Mouse (Mus musculus) embryonic facial prominence, embryonic 12.5 days (tissue): Measurements from ENCODE around the gene Nckap5. TPM values are rescaled to one million over a fixed set of nuclear protein-coding genes. Genes with fewer than 3 reads are reported as not detected.
A peak's percentile ranks its signal among the peaks of the same experiment; 100 is the strongest.

Experiments
- ATAC-seq: fragments of 200-750 bp; cut with Nextera tagmentation; 2 replicates; pipeline ENCODE4 v1.8.0; 2017; ENCODE audit not compliant: insufficient number of reproducible peaks, insufficient read depth, low FRiP score, low TSS enrichment
- H3K27ac ChIP-seq: fragments of 300-500 bp; sonication (generic); 2 replicates; pipeline ENCODE4 v1.5.1; 2016; ENCODE audit warnings: mild to moderate bottlenecking
- H3K27me3 ChIP-seq: fragments of 300-500 bp; sonication (generic); 2 replicates; pipeline ENCODE4 v1.6.1; 2016; ENCODE audit warnings: mild to moderate bottlenecking, moderate library complexity
- H3K36me3 ChIP-seq: fragments of 300-500 bp; sonication (generic); 2 replicates; pipeline ENCODE4 v1.6.1; 2016; ENCODE audit warnings: mild to moderate bottlenecking
- H3K4me1 ChIP-seq: fragments of 300-500 bp; sonication (generic); 2 replicates; pipeline ENCODE4 v1.6.1; 2016
- H3K4me2 ChIP-seq: fragments of 300-500 bp; sonication (generic); replicated peaks from 2 replicates; pipeline ENCODE4 v1.6.1; 2016; ENCODE audit warnings: mild to moderate bottlenecking, moderate library complexity
- H3K4me3 ChIP-seq: fragments of 300-500 bp; sonication (generic); 2 replicates; pipeline ENCODE4 v1.5.1; 2016; ENCODE audit warnings: mild to moderate bottlenecking
- H3K9ac ChIP-seq: fragments of 300-500 bp; sonication (generic); 2 replicates; pipeline ENCODE4 v1.6.1; 2016; ENCODE audit warnings: mild to moderate bottlenecking, moderate library complexity
- H3K9me3 ChIP-seq: fragments of 300-500 bp; sonication (generic); 2 replicates; pipeline ENCODE4 v1.6.1; 2016; ENCODE audit warnings: mild to moderate bottlenecking, moderate library complexity
- WGBS: fragments of 180-500 bp; shearing (Covaris S2); methylation state at CpG from one replicate; pipeline ENCODE4 v1.1.7; 2016; 5-methylcytosine and 5-hydroxymethylcytosine counted together
- polyA plus RNA-seq: library from polyadenylated mRNA; unstranded; fragments of >200 nt; fragmentation: Nextera tagmentation; extraction: Ambion mirVana; gene quantifications from 2 replicates; pipeline ENCODE4 v1.2.1, GENCODE M21; 2016

The Nckap5 gene
- polyA plus RNA-seq, 1 experiment from 2014 or later, result 8.2 TPM

DNA sequence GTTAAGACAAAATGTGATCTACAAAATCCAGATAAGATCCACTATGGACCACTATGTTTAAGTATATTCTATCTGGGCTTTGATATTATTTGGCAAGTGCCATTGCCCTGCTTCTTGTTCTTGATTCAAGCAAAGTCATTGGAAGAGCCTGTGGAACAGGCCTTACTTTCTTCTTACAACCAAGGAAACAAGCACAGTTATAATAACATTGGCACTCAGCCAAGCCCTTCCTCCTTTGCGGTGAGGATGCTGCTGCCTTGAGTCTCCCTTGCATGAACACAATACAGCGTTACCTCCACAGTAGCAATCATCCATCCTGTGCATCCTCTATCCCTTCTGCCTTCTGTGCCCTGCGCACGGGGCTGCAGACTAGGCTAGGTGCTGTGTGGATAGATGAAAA lies 823.0 kb downstream of the Nckap5 start:
- no peak for ATAC-seq
- Histone ChIP-seq H3K9ac (no peak overlapping the region), H3K9me3 (no peaks in the 10 kb centered on the region), H3K4me2 (no peak overlapping the region), H3K27me3 (no peaks in the 10 kb centered on the region), H3K27ac (no peak overlapping the region), H3K4me1 (no peaks in the 10 kb centered on the region), H3K4me3 (no peak overlapping the region), H3K36me3 (no peaks in the 10 kb centered on the region)
- WGBS, result 84% methylated on average over 4 of the region's 4 CpGs

DNA sequence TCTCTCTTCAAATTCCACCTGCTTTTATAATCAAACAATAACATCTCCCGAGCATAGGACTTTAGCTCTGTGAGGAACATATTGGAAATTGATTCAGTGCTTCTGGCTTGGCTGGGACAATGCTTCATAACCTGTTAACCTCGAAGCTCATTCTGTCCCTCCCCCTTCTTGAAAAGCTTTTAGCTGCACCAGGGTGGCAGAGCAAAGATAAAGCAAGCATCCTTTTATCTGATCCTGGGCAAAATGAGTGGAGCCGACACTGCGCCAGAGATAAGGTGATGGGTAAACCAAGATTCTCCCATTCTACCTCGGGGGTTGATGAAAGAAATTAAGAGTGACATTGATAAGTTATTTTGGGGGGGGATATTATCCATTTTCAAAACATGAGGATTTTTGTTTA lies 824.9 kb downstream of the Nckap5 start:
- Histone ChIP-seq H3K9ac (no peak overlapping the region), H3K9me3 (no peaks in the 10 kb centered on the region), H3K4me1 (no peaks in the 10 kb centered on the region), H3K27me3 (no peaks in the 10 kb centered on the region), H3K27ac (no peak overlapping the region), H3K36me3 (no peaks in the 10 kb centered on the region), H3K4me2 (no peak overlapping the region), H3K4me3 (no peak overlapping the region)
- no peak for ATAC-seq
- WGBS, result 68% methylated on average over 5 of the region's 5 CpGs

DNA sequence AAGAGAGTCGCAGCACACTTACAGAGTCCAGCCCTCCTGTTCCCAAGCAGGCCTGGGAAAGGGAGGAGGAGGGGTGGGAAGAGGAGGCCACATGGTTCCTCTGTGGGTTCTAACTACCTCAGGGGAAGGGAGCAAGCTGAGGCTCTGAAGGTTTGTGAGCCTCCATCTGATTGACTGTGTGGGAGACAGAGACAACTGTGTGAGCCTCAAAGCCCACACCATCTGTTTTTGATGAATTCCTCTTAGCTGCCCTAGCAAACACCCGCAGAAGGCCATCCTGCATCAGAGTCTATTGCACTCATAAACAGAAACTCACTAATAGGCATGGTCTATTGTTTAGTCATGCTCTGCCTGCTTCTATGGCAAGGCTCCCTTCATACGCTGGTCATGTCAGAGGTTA lies 834.1 kb downstream of the Nckap5 start:
- H3K27me3 ChIP-seq, result no peaks in the 10 kb centered on the region
- whole genome bisulfite sequencing, result 46% methylated on average over 3 of the region's 3 CpGs
- H3K27ac ChIP-seq, result no peak overlapping the region
- H3K4me2 ChIP-seq, result no peak overlapping the region
- H3K4me1 ChIP-seq, result peaks cover 3% of the 10 kb centered on the region; the same call in 1 of the 2 replicates
- no peak overlapping the region for H3K4me3 ChIP-seq
- no peaks in the 10 kb centered on the region for H3K9me3 ChIP-seq
- ATAC-seq, result peak; percentile 87
- no peaks in the 10 kb centered on the region for H3K36me3 ChIP-seq
- H3K9ac ChIP-seq, result no peak overlapping the region

DNA sequence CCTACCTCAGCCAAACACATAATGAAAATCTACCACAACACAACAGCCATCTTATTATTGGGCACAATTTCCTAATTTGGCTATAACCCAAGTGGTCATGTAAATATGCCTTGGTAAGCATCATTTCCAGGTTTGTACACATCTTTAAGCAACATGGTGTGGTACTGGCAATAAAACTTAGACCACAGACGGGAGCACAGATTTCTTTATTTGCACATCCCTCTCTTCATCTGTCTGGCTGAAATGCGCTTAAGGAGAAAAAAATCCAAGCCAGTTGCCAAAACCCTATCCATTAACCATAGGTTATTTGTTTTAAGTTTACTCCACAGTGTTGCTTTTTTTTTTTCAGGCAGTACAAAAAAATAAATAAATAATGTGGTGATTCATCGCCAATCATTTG lies 842.8 kb downstream of the Nckap5 start:
- ATAC-seq, result no peak
- Histone ChIP-seq H3K9me3 (no peaks in the 10 kb centered on the region), H3K27ac (no peak overlapping the region), H3K36me3 (no peaks in the 10 kb centered on the region), H3K4me3 (no peak overlapping the region), H3K27me3 (no peaks in the 10 kb centered on the region), H3K4me1 (no peaks in the 10 kb centered on the region), H3K9ac (no peak overlapping the region), H3K4me2 (no peak overlapping the region)
- 84% methylated on average over 3 of the region's 3 CpGs for WGBS

DNA sequence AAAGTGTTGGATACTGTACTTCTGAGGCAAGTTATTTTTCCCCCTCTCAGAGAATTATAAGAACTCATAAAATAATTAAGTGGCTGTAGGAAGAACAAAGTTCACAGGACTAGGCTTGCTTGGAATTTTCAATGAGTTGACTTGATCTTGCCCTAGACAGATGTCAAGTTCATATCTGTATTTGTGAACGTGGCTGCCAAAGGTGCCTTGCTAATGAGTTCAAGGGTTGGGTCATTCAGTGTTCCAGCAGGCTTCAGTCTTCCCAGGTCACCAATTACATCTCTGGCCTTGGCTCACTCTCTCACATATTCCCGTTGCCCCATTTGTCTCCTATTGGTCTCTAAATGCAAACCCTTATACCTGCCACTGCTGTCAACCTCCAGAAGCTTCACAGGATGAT lies 846.0 kb downstream of the Nckap5 start:
- no peaks in the 10 kb centered on the region for H3K9me3 ChIP-seq

DNA sequence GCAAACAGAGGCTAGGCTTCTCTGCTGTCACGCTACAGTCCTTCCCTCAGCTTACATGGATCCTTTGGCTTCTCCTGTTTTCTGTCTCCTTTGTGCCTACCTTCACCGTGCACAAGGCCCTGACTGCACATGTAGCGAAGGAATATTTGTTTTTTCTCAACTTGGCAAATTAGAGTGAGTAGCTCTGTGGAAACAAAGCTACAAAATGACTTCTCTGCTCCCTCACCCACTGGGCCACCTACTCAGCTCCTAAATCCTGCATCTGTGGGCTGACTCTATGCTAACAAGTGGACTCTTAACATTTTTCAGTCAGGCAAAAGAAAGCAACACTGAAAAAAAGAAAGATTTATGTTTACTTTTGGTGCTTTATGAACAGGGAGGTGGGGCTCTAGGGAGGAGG lies 856.0 kb downstream of the Nckap5 start:
- H3K36me3 ChIP-seq, result no peaks in the 10 kb centered on the region
- no peak overlapping the region for H3K27ac ChIP-seq
- no peak overlapping the region for H3K4me3 ChIP-seq
- H3K27me3 ChIP-seq, result no peaks in the 10 kb centered on the region
- no peaks in the 10 kb centered on the region for H3K4me1 ChIP-seq
- 84% methylated on average over 3 of the region's 3 CpGs for WGBS
- no peak for ATAC-seq
- no peak overlapping the region for H3K9ac ChIP-seq
- H3K4me2 ChIP-seq, result no peak overlapping the region
- no peaks in the 10 kb centered on the region for H3K9me3 ChIP-seq

More for the DNA sequence above, 846.0 kb downstream of the Nckap5 start:
- H3K4me1 ChIP-seq, result no peaks in the 10 kb centered on the region
- H3K4me3 ChIP-seq, result no peak overlapping the region
- H3K36me3 ChIP-seq, result no peaks in the 10 kb centered on the region
- no peak overlapping the region for H3K4me2 ChIP-seq
- H3K27ac ChIP-seq, result no peak overlapping the region
- H3K27me3 ChIP-seq, result no peaks in the 10 kb centered on the region
- no peak for ATAC-seq
- no peak overlapping the region for H3K9ac ChIP-seq
- 52% methylated on average over 2 of the region's 2 CpGs for WGBS

DNA sequence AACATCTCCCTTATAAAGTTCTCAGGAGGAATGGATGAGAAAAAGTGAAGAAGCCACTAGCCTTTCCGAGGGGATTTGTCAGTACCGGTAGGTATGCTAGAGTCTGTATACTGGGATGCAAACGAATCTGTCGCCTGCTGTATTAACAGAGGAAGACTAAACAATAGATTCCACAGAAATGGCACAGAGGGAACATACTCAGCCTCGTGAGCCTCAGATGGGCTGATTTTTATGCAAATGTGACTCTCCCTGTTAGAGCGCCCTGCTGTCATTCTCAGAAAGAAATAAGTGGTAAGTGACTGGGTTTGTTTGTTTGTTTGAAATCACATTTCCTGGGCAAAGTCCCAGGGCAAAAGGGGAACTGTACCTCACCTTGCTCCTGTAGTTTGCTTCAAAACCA lies 858.7 kb downstream of the Nckap5 start:
- no peaks in the 10 kb centered on the region for H3K9me3 ChIP-seq
- no peaks in the 10 kb centered on the region for H3K4me1 ChIP-seq
- H3K9ac ChIP-seq, result no peak overlapping the region
- no peaks in the 10 kb centered on the region for H3K36me3 ChIP-seq
- no peak for ATAC-seq
- H3K27ac ChIP-seq, result no peak overlapping the region
- WGBS, result 62% methylated on average over 6 of the region's 6 CpGs
- H3K4me2 ChIP-seq, result no peak overlapping the region
- H3K27me3 ChIP-seq, result no peaks in the 10 kb centered on the region
- no peak overlapping the region for H3K4me3 ChIP-seq

DNA sequence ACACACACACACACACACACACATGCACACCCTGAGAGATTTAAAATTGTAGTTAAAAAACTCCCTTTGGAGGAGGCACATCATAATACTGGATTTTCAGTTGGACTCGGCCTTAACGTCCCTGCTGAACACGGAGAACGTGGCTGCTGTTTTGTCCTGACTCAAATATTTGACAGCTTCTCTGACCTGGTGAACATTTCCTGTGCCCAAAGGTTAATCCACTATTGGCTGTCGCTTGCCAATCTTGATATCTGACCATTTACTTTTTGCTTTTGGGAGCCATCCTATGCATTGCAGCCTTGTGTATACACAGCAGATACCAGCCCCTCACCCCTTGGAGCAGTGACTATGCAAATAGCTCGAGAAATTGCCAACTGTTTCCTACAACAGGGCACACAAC lies 862.9 kb downstream of the Nckap5 start:
- 63% methylated on average over 6 of the region's 6 CpGs for WGBS

DNA sequence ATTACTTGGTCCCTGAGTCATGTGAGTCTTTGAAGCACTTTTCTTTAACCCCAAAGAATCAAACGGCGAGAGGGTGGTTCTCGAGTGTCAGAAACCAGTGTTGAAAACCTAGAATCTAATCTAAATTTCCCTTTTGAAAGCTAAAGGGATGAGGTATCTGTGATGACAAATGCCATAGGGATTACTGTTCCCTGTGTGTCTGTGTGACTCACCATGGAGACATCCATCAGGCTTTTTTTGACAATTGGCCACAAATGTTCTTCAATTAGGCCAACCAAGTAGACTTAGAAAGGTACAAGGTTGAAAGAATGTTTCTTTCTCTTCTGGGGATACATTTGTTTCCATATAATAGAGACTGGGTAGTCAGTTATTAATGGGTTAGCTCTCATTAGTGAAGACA lies 879.6 kb downstream of the Nckap5 start:
- H3K4me2 ChIP-seq, result no peak overlapping the region
- H3K4me1 ChIP-seq, result no peaks in the 10 kb centered on the region
- no peak overlapping the region for H3K27ac ChIP-seq
- H3K27me3 ChIP-seq, result no peaks in the 10 kb centered on the region
- no peak for ATAC-seq
- 85% methylated on average over 3 of the region's 3 CpGs for WGBS
- no peaks in the 10 kb centered on the region for H3K9me3 ChIP-seq
- H3K4me3 ChIP-seq, result no peak overlapping the region
- no peaks in the 10 kb centered on the region for H3K36me3 ChIP-seq
- H3K9ac ChIP-seq, result no peak overlapping the region

More for the DNA sequence above, 862.9 kb downstream of the Nckap5 start:
- Histone ChIP-seq H3K27me3 (no peaks in the 10 kb centered on the region), H3K36me3 (no peaks in the 10 kb centered on the region), H3K4me2 (no peak overlapping the region), H3K9me3 (no peaks in the 10 kb centered on the region), H3K4me1 (peaks cover 3% of the 10 kb centered on the region; the same call in 1 of the 2 replicates), H3K27ac (no peak overlapping the region), H3K9ac (no peak overlapping the region), H3K4me3 (no peak overlapping the region)
- no peak for ATAC-seq

DNA sequence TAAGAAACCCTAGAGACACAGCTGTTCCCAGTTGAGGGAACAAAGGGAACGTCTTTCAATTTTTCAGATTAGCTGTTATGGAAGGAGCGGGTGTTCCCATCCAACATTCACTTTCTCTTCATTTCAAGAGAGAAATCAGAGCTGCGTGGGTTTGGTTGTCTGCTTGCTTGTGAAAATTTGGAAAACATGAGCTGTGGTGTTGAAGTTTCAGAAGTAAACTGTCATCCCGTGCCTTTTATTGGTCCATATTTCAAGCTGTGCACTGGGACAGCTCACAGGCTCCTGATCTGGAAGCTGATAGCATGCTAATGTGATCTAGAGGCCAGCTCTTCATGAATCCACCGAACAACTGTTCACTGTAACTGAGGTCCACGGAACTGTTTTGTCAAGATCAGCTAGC lies 881.5 kb downstream of the Nckap5 start:
- no peaks in the 10 kb centered on the region for H3K27me3 ChIP-seq
- no peak overlapping the region for H3K4me2 ChIP-seq
- H3K27ac ChIP-seq, result no peak overlapping the region

DNA sequence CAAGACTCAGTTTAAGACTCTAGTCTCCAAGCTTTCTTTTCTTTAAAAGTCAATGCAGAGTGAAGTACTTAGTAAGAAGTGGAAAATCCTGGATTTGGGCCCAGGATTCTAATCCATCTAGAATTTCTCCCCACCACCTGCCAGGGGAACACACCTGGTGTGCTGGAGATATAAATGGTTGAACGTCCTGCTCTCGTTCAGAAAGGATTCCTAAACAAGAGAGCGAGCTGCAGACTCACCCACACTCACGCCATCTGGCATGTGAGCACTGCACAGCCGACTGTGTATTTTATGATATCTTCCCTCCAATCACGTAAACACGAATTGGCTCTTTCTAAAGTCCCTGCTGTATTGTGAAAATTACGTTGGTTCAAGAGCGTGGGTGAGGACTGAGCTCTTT lies 885.5 kb downstream of the Nckap5 start:
- no peak overlapping the region for H3K27ac ChIP-seq
- no peak for ATAC-seq
- 66% methylated on average over 9 of the region's 9 CpGs for WGBS

More for the DNA sequence above, 881.5 kb downstream of the Nckap5 start:
- Histone ChIP-seq H3K36me3 (no peaks in the 10 kb centered on the region), H3K4me1 (no peaks in the 10 kb centered on the region), H3K9ac (no peak overlapping the region), H3K4me3 (no peak overlapping the region), H3K9me3 (no peaks in the 10 kb centered on the region)
- ATAC-seq, result no peak
- WGBS, result 69% methylated on average over 6 of the region's 6 CpGs

DNA sequence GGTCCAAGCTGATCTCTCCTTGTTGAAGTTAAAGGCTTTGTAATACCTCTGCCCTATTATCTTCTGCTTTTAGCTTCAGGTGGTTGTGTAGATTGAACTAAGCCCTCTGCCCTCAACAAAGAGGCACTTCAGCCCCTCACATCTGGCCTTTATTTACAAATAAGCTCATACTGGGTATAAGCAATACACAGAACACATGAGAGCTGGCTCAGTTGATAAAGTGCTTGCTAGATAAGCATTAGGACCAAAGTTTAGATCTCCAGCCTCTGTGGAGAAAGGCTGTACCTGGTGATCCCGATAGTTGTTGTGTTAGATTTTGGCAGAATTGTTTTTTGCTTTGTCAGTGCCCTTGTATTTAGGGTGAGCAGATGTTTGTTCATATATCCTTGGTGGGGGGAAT lies 887.3 kb downstream of the Nckap5 start:
- ATAC-seq, result no peak
- no peak overlapping the region for H3K4me3 ChIP-seq
- H3K36me3 ChIP-seq, result no peaks in the 10 kb centered on the region
- no peaks in the 10 kb centered on the region for H3K9me3 ChIP-seq
- no peaks in the 10 kb centered on the region for H3K27me3 ChIP-seq
- no peaks in the 10 kb centered on the region for H3K4me1 ChIP-seq
- WGBS, result 80% methylated on average over 1 of the region's 1 CpGs
- no peak overlapping the region for H3K27ac ChIP-seq
- no peak overlapping the region for H3K4me2 ChIP-seq
- no peak overlapping the region for H3K9ac ChIP-seq

More for the DNA sequence above, 885.5 kb downstream of the Nckap5 start:
- Histone ChIP-seq H3K36me3 (no peaks in the 10 kb centered on the region), H3K4me3 (no peak overlapping the region), H3K4me2 (no peak overlapping the region), H3K9me3 (no peaks in the 10 kb centered on the region), H3K27me3 (no peaks in the 10 kb centered on the region), H3K9ac (no peak overlapping the region), H3K4me1 (no peaks in the 10 kb centered on the region)

DNA sequence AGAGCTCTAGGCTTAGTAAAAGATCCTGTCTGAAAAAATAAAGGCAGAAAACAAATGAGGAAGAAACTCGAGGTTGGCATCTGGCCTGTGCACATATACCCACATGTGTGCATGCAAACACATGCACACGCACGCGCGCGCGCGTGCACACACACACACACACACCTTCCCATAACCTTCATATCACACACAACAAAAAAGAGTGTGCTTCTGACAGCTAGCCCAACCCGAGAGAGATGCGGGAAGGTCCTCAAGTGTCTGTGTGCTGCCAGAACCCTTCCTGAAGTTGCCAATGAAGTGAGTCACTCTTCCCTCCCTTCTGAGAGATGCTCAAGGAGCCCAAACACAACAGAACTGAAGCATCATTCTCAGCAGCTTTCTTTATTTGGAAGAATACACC lies 905.1 kb downstream of the Nckap5 start:
- Histone ChIP-seq H3K9ac (no peak overlapping the region), H3K9me3 (no peaks in the 10 kb centered on the region), H3K4me3 (no peak overlapping the region), H3K27ac (no peak overlapping the region), H3K4me2 (no peak overlapping the region), H3K36me3 (no peaks in the 10 kb centered on the region), H3K27me3 (no peaks in the 10 kb centered on the region), H3K4me1 (no peaks in the 10 kb centered on the region)
- 96% methylated on average over 10 of the region's 10 CpGs for WGBS
- no peak for ATAC-seq
